In genomic region chr12:110023192-110024101, GRCm38 (mm10) we compare ENCODE assay signal across 19 mouse cellular contexts.
DNase-seq lines count a peak whose midpoint lies in the region; ATAC-seq and TF ChIP-seq lines count a peak whose summit lies in the region.
"Had no signal": no experiment of that assay in that cellular context is flagged by ENCODE, and none has a peak within 500 bp of the region (broad histone marks: within the 10 kb centered on the region; RNA-seq: fewer than 3 reads in every experiment).

No protein-coding gene starts in this region.

- H3K9ac ChIP-seq in limb, embryonic 11.5 days (ENCODE audit: low read length) = no peak overlapping the region
- no peak overlapping the region for H3K9ac ChIP-seq in liver, embryonic 14.5 days (replicated peaks)
- no peak overlapping the region for H3K9ac ChIP-seq in intestine, postnatal 0 days (ENCODE audit: low read depth, low read length)
- H3K9ac ChIP-seq: heart, embryonic 13.5 days had no signal

- TF ChIP-seq EP300 in liver, embryonic 14.5 days (IDR thresholded peaks at IDR 0.05; ENCODE audit: low read depth) = no peak

- peak overlapping the region; percentile 26 for H3K4me3 ChIP-seq in erythroblast, embryonic 14.5 days (replicated peaks)
- no peak overlapping the region for H3K4me3 ChIP-seq in limb, embryonic 11.5 days (ENCODE audit: low read depth, low read length)
- H3K4me3 ChIP-seq in limb, embryonic 10.5 days = no peak overlapping the region
- H3K4me3 ChIP-seq in liver, embryonic 14.5 days (ENCODE audit: insufficient read depth in 1 of 2, low read depth in 2 of 2, low read length in 2 of 2) = peak overlapping the region; percentile 5 to 12; a peak in 2 of 4 replicates
- H3K4me3 ChIP-seq in intestine, postnatal 0 days (ENCODE audit: low read depth, low read length) = no peak overlapping the region
- H3K4me3 ChIP-seq: heart, embryonic 13.5 days; midbrain, embryonic 10.5 days had no signal

- no peak overlapping the region for H3K4me2 ChIP-seq in limb, embryonic 11.5 days (ENCODE audit: low read depth, severe bottlenecking)
- H3K4me2 ChIP-seq in liver, embryonic 14.5 days (ENCODE audit: low read depth) = peak overlapping the region; percentile 22
- H3K4me2 ChIP-seq in intestine, postnatal 0 days (replicated peaks; ENCODE audit: low read depth) = no peak overlapping the region
- H3K4me2 ChIP-seq: heart, embryonic 13.5 days had no signal

- ATAC-seq in erythroblast, adult 5-6 weeks (replicated peaks; ENCODE audit: low FRiP score, poor library complexity, severe bottlenecking) = no peak
- no peak for ATAC-seq in limb, embryonic 11.5 days (ENCODE audit: insufficient number of reproducible peaks, low FRiP score, low TSS enrichment, low read depth)
- peak; percentile 29 for ATAC-seq in liver, embryonic 14.5 days (ENCODE audit: insufficient read depth)
- no peak for ATAC-seq in intestine, postnatal 0 days
- ATAC-seq: activated CD4-positive, CD25-positive, alpha-beta regulatory T cell, adult 4 months; CD4-positive, CD25-positive, alpha-beta regulatory T cell, adult 4 months; hindbrain, postnatal 0 days had no signal

- H3K27ac ChIP-seq in limb, embryonic 11.5 days (replicated peaks; ENCODE audit: low read depth, low read length) = no peak overlapping the region
- H3K27ac ChIP-seq in limb, embryonic 10.5 days = no peak overlapping the region; the same call in 1 of the 2 replicates
- H3K27ac ChIP-seq in liver, embryonic 14.5 days = peak overlapping the region; percentile 59
- H3K27ac ChIP-seq in intestine, postnatal 0 days (ENCODE audit: low read depth, low read length) = no peak overlapping the region
- H3K27ac ChIP-seq: heart, embryonic 13.5 days; hindbrain, postnatal 0 days; macrophage; midbrain, embryonic 10.5 days had no signal

- 53% methylated on average over 11 of the region's 11 CpGs for WGBS in limb, embryonic 11.5 days
- 70% methylated on average over 11 of the region's 11 CpGs for WGBS in limb, embryonic 10.5 days
- 57% methylated on average over 11 of the region's 11 CpGs for WGBS in liver, embryonic 14.5 days (ENCODE audit: insufficient replicate concordance)
- 76% methylated on average over 11 of the region's 11 CpGs for WGBS in intestine, postnatal 0 days

- H3K9me3 ChIP-seq in erythroblast, embryonic 14.5 days (ENCODE audit: control insufficient read depth, low read length) = peaks cover 11% of the 10 kb centered on the region
- no peaks in the 10 kb centered on the region for H3K9me3 ChIP-seq in limb, embryonic 11.5 days (ENCODE audit: control insufficient read depth, low read length)
- no peaks in the 10 kb centered on the region for H3K9me3 ChIP-seq in limb, embryonic 10.5 days (replicated peaks)
- no peaks in the 10 kb centered on the region for H3K9me3 ChIP-seq in liver, embryonic 14.5 days (ENCODE audit: control insufficient read depth, low read length)
- H3K9me3 ChIP-seq in intestine, postnatal 0 days (ENCODE audit: control insufficient read depth) = no peaks in the 10 kb centered on the region
- H3K9me3 ChIP-seq: heart, embryonic 13.5 days; midbrain, embryonic 10.5 days had no signal

- no peaks in the 10 kb centered on the region for H3K27me3 ChIP-seq in erythroblast, embryonic 14.5 days (ENCODE audit: control insufficient read depth)
- 0 out of 2 replicates have a peak, but pooled peaks cover 5% of the 10 kb centered on the region for H3K27me3 ChIP-seq in limb, embryonic 11.5 days (ENCODE audit: control insufficient read depth, insufficient read depth, low read length)
- H3K27me3 ChIP-seq in limb, embryonic 10.5 days (ENCODE audit: low read depth, poor library complexity, severe bottlenecking) = peaks cover 48% of the 10 kb centered on the region; the same call in 1 of the 2 replicates
- H3K27me3 ChIP-seq in liver, embryonic 14.5 days (ENCODE audit: control insufficient read depth, insufficient read depth, low read length) = no peaks in the 10 kb centered on the region
- H3K27me3 ChIP-seq in intestine, postnatal 0 days (replicated peaks; ENCODE audit: control insufficient read depth, insufficient read depth, low read length) = no peaks in the 10 kb centered on the region

- no peak for TF ChIP-seq CTCF in liver, embryonic 14.5 days (IDR thresholded peaks at IDR 0.05; ENCODE audit: low read depth)
- no peak for TF ChIP-seq CTCF in intestine, postnatal 0 days (IDR thresholded peaks at IDR 0.05; ENCODE audit: low read depth)

- H3K36me3 ChIP-seq in erythroblast, embryonic 14.5 days (ENCODE audit: control insufficient read depth) = no peaks in the 10 kb centered on the region; the same call in 1 of the 2 replicates
- H3K36me3 ChIP-seq in limb, embryonic 11.5 days (ENCODE audit: control insufficient read depth, insufficient read depth, low read length) = no peaks in the 10 kb centered on the region
- H3K36me3 ChIP-seq in limb, embryonic 10.5 days = no peaks in the 10 kb centered on the region
- no peaks in the 10 kb centered on the region for H3K36me3 ChIP-seq in liver, embryonic 14.5 days (replicated peaks; ENCODE audit: control insufficient read depth, insufficient read depth, low read depth)
- no peaks in the 10 kb centered on the region for H3K36me3 ChIP-seq in intestine, postnatal 0 days (ENCODE audit: control insufficient read depth, insufficient read depth)
- H3K36me3 ChIP-seq: heart, embryonic 13.5 days; midbrain, embryonic 10.5 days had no signal

- DNase-seq in limb, embryonic 11.5 days (ENCODE audit: low spot score) = peak; percentile 36
- DNase-seq in limb, embryonic 10.5 days (ENCODE audit: low spot score) = no peak
- DNase-seq in liver, embryonic 14.5 days (ENCODE audit: low read depth in 3 of 3, low spot score in 3 of 3) = no peak
- DNase-seq in gastrocnemius, postnatal 25 days = no peak
- no peak for DNase-seq in kidney, postnatal 25 days
- DNase-seq: adrenal gland, postnatal 10 days; cerebellum, adult 11 months; cerebellum, postnatal 10 days; heart, postnatal 36 days; thymus, postnatal 25 days had no signal

- H3K4me1 ChIP-seq in erythroblast, embryonic 14.5 days (ENCODE audit: control insufficient read depth) = no peaks in the 10 kb centered on the region
- peaks cover 5% of the 10 kb centered on the region; the same call in 1 of the 2 replicates for H3K4me1 ChIP-seq in limb, embryonic 11.5 days (ENCODE audit: control insufficient read depth, insufficient read depth, low read length)
- H3K4me1 ChIP-seq in limb, embryonic 10.5 days = peaks cover 27% of the 10 kb centered on the region
- peaks cover 0 to 9% of the 10 kb centered on the region in 2 experiments; a peak in 2 of 4 replicates for H3K4me1 ChIP-seq in liver, embryonic 14.5 days (replicated peaks; ENCODE audit: control insufficient read depth in 2 of 2, insufficient read depth in 2 of 2, low read length in 1 of 2)
- no peaks in the 10 kb centered on the region for H3K4me1 ChIP-seq in intestine, postnatal 0 days (replicated peaks; ENCODE audit: control insufficient read depth, insufficient read depth, low read length)
- H3K4me1 ChIP-seq: heart, embryonic 13.5 days had no signal

Comparison
In these comparisons a context has a peak if more than half of its experiments do, and no peak if none do; other contexts are left out.
1. H3K4me3 ChIP-seq: peak in erythroblast, embryonic 14.5 days (single experiment) and liver, embryonic 14.5 days (2 of 2); none in limb, embryonic 11.5 days (single experiment), limb, embryonic 10.5 days (single experiment) and intestine, postnatal 0 days (single experiment).